In the genomic region with DNA sequence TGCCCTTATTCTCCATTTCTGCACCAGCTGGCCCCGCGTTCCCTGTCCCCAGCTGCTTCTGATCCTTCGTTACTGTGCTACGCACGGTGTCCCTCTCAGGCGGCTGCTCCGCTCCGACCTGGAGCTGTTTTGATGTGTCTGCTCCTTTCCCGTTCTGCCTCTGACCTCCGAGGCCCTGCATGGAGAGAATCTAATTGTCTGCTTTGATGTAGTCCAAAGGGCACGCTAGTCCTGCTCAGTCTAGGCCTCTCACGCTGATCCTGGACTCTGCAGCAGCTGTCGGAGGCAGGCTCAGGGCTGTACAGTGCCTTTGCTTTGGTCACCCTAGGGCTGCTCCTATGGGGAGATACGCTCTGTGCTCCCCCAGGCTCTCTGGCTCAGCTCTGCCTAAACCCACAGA, we compare ENCODE assay signal across 9 mouse cellular contexts. TPM values are rescaled to one million over a fixed set of nuclear protein-coding genes. Genes with fewer than 3 reads are reported as not detected.
A peak's percentile ranks its signal among the peaks of the same experiment; 100 is the strongest.
DNase-seq lines count a peak whose midpoint lies in the region; ATAC-seq and TF ChIP-seq lines count a peak whose summit lies in the region.
"Had no signal": no experiment of that assay in that cellular context is flagged by ENCODE, and none has a peak within 500 bp of the region (broad histone marks: within the 10 kb centered on the region; RNA-seq: fewer than 3 reads in every experiment).

No protein-coding gene starts in this region.

- H3K4me3 ChIP-seq in heart, embryonic 16.5 days (ENCODE audit: low read length) = no peak overlapping the region
- no peak overlapping the region for H3K4me3 ChIP-seq in hindbrain, embryonic 16.5 days (ENCODE audit: low read length)
- H3K4me3 ChIP-seq in liver, adult 2 months (ENCODE audit: insufficient read depth, low read depth, low read length) = no peak overlapping the region
- H3K4me3 ChIP-seq in stomach, postnatal 0 days (ENCODE audit: low read depth, low read length) = no peak overlapping the region

- H3K27ac ChIP-seq in heart, embryonic 16.5 days (ENCODE audit: low read length) = peak overlapping the region; percentile 4; the same call in 1 of the 2 replicates
- no peak overlapping the region for H3K27ac ChIP-seq in hindbrain, embryonic 16.5 days (ENCODE audit: low read depth, low read length)
- H3K27ac ChIP-seq in liver, adult 2 months (replicated peaks; ENCODE audit: insufficient read depth, low read depth, low read length) = no peak overlapping the region
- H3K27ac ChIP-seq in stomach, postnatal 0 days (replicated peaks) = no peak overlapping the region

- H3K36me3 ChIP-seq in heart, embryonic 16.5 days (ENCODE audit: control insufficient read depth, insufficient read depth) = peaks cover 3% of the 10 kb centered on the region; the same call in 1 of the 2 replicates
- no peaks in the 10 kb centered on the region for H3K36me3 ChIP-seq in hindbrain, embryonic 16.5 days (ENCODE audit: control insufficient read depth, insufficient read depth, low read length)
- peaks cover 22% of the 10 kb centered on the region for H3K36me3 ChIP-seq in liver, adult 2 months (ENCODE audit: control insufficient read depth, insufficient read depth, low read length)
- 0 out of 2 replicates have a peak, but pooled peaks cover 5% of the 10 kb centered on the region for H3K36me3 ChIP-seq in stomach, postnatal 0 days (ENCODE audit: control insufficient read depth, insufficient read depth, low read length)

- no peaks in the 10 kb centered on the region for H3K9me3 ChIP-seq in heart, embryonic 16.5 days (replicated peaks; ENCODE audit: control insufficient read depth, low read length)
- H3K9me3 ChIP-seq in hindbrain, embryonic 16.5 days (ENCODE audit: control insufficient read depth, low read length) = no peaks in the 10 kb centered on the region
- no peaks in the 10 kb centered on the region for H3K9me3 ChIP-seq in stomach, postnatal 0 days (ENCODE audit: control insufficient read depth, low read length)

- TF ChIP-seq CTCF in liver, adult 2 months (IDR thresholded peaks at IDR 0.05; ENCODE audit: low read depth, low read length) = no peak
- no peak for TF ChIP-seq CTCF in stomach, postnatal 0 days (IDR thresholded peaks at IDR 0.05; ENCODE audit: low read depth)

- H3K9ac ChIP-seq in heart, embryonic 16.5 days (ENCODE audit: low read length) = 0 out of 2 replicates have a peak overlapping the region, but pooled peaks have one; percentile 7
- H3K9ac ChIP-seq in hindbrain, embryonic 16.5 days (ENCODE audit: low read depth, low read length) = 0 out of 2 replicates have a peak overlapping the region, but pooled peaks have one; percentile 20
- no peak overlapping the region for H3K9ac ChIP-seq in liver, adult 2 months (ENCODE audit: low read depth, low read length)
- H3K9ac ChIP-seq in stomach, postnatal 0 days (ENCODE audit: low read length) = no peak overlapping the region

- ATAC-seq in heart, embryonic 16.5 days (replicated peaks; ENCODE audit: extremely low read depth, insufficient read depth, low FRiP score) = peak; percentile 32; the same call in 1 of the 2 replicates
- peak; percentile 80 for ATAC-seq in hindbrain, embryonic 16.5 days
- peak; percentile 45; the same call in 1 of the 2 replicates for ATAC-seq in stomach, postnatal 0 days (ENCODE audit: low FRiP score, low TSS enrichment)

- 65% methylated on average over 14 of the region's 14 CpGs for WGBS in heart, embryonic 16.5 days
- 22% methylated on average over 14 of the region's 14 CpGs for WGBS in hindbrain, embryonic 16.5 days
- WGBS in liver, adult 2 months = 53% methylated on average over 14 of the region's 14 CpGs
- 76% methylated on average over 14 of the region's 14 CpGs for WGBS in stomach, postnatal 0 days

- H3K27me3 ChIP-seq in heart, embryonic 16.5 days (ENCODE audit: control insufficient read depth, insufficient read depth, low read length) = no peaks in the 10 kb centered on the region
- H3K27me3 ChIP-seq in hindbrain, embryonic 16.5 days (replicated peaks; ENCODE audit: control insufficient read depth, insufficient read depth, low read length) = no peaks in the 10 kb centered on the region
- no peaks in the 10 kb centered on the region for H3K27me3 ChIP-seq in liver, adult 2 months (ENCODE audit: control insufficient read depth, insufficient read depth, low read length)
- H3K27me3 ChIP-seq in stomach, postnatal 0 days (ENCODE audit: control insufficient read depth, insufficient read depth, low read length) = no peaks in the 10 kb centered on the region
- H3K27me3 ChIP-seq: CH12.LX had no signal

- H3K79me2 ChIP-seq in liver, adult 2 months (ENCODE audit: control insufficient read depth, insufficient read depth, low read length) = peaks cover 20% of the 10 kb centered on the region

- DNase-seq in heart, adult 9 months (ENCODE audit: low spot score in 2 of 2) = no peak
- peak; percentile 58 for DNase-seq in liver, adult 2 months (ENCODE audit: extremely low read depth, low read depth, low spot score)
- DNase-seq in stomach, postnatal 0 days (ENCODE audit: low spot score) = no peak
- no peak for DNase-seq in adrenal gland, postnatal 14 days
- DNase-seq in T-cell, adult 2 months (ENCODE audit: low spot score) = no peak
- DNase-seq in frontal cortex, postnatal 36 days (ENCODE audit: low spot score in 2 of 2) = no peak

- TF ChIP-seq POLR2A in liver, adult 2 months (IDR thresholded peaks at IDR 0.05; ENCODE audit: extremely low read depth, insufficient read depth, low read length) = no peak

- TF ChIP-seq EP300 in stomach, postnatal 0 days (optimal IDR thresholded peaks at IDR 0.05) = no peak

- H3K4me2 ChIP-seq in heart, embryonic 16.5 days (ENCODE audit: low read depth, low read length) = no peak overlapping the region
- H3K4me2 ChIP-seq in hindbrain, embryonic 16.5 days (ENCODE audit: low read length) = no peak overlapping the region
- no peak overlapping the region for H3K4me2 ChIP-seq in stomach, postnatal 0 days (replicated peaks; ENCODE audit: low read depth)

- H3K4me1 ChIP-seq in heart, embryonic 16.5 days (ENCODE audit: control insufficient read depth, insufficient read depth, low read length) = peaks cover 5% of the 10 kb centered on the region
- H3K4me1 ChIP-seq in hindbrain, embryonic 16.5 days (ENCODE audit: control insufficient read depth, insufficient read depth, low read depth, low read length) = peaks cover 3% of the 10 kb centered on the region; the same call in 1 of the 2 replicates
- H3K4me1 ChIP-seq in liver, adult 2 months (ENCODE audit: control insufficient read depth, insufficient read depth, low read length) = no peaks in the 10 kb centered on the region
- no peaks in the 10 kb centered on the region for H3K4me1 ChIP-seq in stomach, postnatal 0 days (replicated peaks; ENCODE audit: control insufficient read depth, insufficient read depth)

RNA-seq across cellular contexts. Expression of a gene that starts 46.9 kb away (rescaled TPM):
- polyA plus RNA-seq in heart, embryonic 16.5 days (2015; fragmentation: Nextera tagmentation; extraction: Ambion mirVana) = 62.2 and 67.3 TPM in 2 replicates
- polyA plus RNA-seq in hindbrain, embryonic 16.5 days (2015; fragmentation: Nextera tagmentation; extraction: Ambion mirVana) = 73.3 and 73.8 TPM in 2 replicates
- 228 and 280 TPM in 2 replicates for total RNA-seq in liver, adult 2 months (2014; rRNA removed)
- 234 and 322 TPM in 2 replicates for polyA plus RNA-seq in liver, adult 2 months (2012; rRNA removed)
- polyA plus RNA-seq in stomach, postnatal 0 days (2015; fragmentation: Nextera tagmentation; extraction: Ambion mirVana) = 38.0 and 39.5 TPM in 2 replicates
- total RNA-seq in adrenal gland, postnatal 14 days (2021) = 285 and 347 TPM in 2 replicates

Comparison
In these comparisons a context has a peak if more than half of its experiments do, and no peak if none do; other contexts are left out.
1. H3K9ac ChIP-seq: peak in heart, embryonic 16.5 days (single experiment) and hindbrain, embryonic 16.5 days (single experiment); none in liver, adult 2 months (single experiment) and stomach, postnatal 0 days (single experiment).
2. Peak in every context shown above with its lines, with median percentiles within 50 percentile points of each other: ATAC-seq.